ENCODE assay signal across 10 mouse cellular contexts in the genomic region with DNA sequence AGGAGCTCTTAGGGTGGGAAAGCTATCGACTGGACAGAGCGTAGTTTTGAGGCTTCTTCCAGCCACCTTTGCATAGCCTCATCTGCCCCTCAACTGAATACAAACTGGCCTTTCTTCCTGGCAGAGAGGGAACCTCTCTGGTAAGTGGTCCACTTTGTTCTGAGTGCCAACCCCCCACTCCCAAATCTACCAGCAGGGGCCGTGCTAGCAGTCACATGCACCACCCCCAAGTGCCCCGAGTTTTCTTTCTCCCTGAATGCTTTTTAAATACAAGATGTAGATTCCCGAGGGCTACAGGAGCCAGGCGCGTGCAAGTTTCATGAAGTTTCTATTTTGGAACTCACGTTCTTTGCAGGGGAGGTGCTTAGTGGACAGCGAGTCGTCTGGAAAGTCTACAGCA. TPM values are rescaled to one million over a fixed set of nuclear protein-coding genes. Genes with fewer than 3 reads are reported as not detected.
DNase-seq lines count a peak whose midpoint lies in the region; ATAC-seq lines count a peak whose summit lies in the region.
"Had no signal": no experiment of that assay in that cellular context is flagged by ENCODE, and none has a peak within 500 bp of the region (broad histone marks: within the 10 kb centered on the region; RNA-seq: fewer than 3 reads in every experiment).

No protein-coding gene starts in this region.

- intact Hi-C loops in heart, postnatal 14 days (cut with DNase I), result no loop called here

- H3K9me3 ChIP-seq in heart, embryonic 16.5 days (replicated peaks; ENCODE audit: control insufficient read depth, low read length), result no peaks in the 10 kb centered on the region
- H3K9me3 ChIP-seq in embryonic facial prominence, embryonic 10.5 days, result no peaks in the 10 kb centered on the region
- H3K9me3 ChIP-seq in hindbrain, embryonic 13.5 days, result no peaks in the 10 kb centered on the region
- H3K9me3 ChIP-seq in midbrain, embryonic 15.5 days, result no peaks in the 10 kb centered on the region

- H3K9ac ChIP-seq in heart, embryonic 16.5 days (ENCODE audit: low read length), result peak overlapping the region; percentile 57; the same call in 1 of the 2 replicates
- no peak overlapping the region for H3K9ac ChIP-seq in hindbrain, embryonic 13.5 days
- no peak overlapping the region for H3K9ac ChIP-seq in midbrain, embryonic 15.5 days

- no peak for ATAC-seq in heart, embryonic 16.5 days (replicated peaks; ENCODE audit: extremely low read depth, insufficient read depth, low FRiP score)
- no peak for ATAC-seq in hindbrain, embryonic 13.5 days (ENCODE audit: low FRiP score)
- ATAC-seq in midbrain, embryonic 15.5 days (replicated peaks), result no peak

- H3K36me3 ChIP-seq in heart, embryonic 16.5 days (ENCODE audit: control insufficient read depth, insufficient read depth), result no peaks in the 10 kb centered on the region
- no peaks in the 10 kb centered on the region for H3K36me3 ChIP-seq in embryonic facial prominence, embryonic 10.5 days (replicated peaks)
- no peaks in the 10 kb centered on the region for H3K36me3 ChIP-seq in hindbrain, embryonic 13.5 days
- H3K36me3 ChIP-seq in midbrain, embryonic 15.5 days (replicated peaks), result no peaks in the 10 kb centered on the region

- peak overlapping the region; percentile 45 for H3K27ac ChIP-seq in heart, embryonic 16.5 days (ENCODE audit: low read length)
- H3K27ac ChIP-seq in embryonic facial prominence, embryonic 10.5 days (replicated peaks), result no peak overlapping the region
- no peak overlapping the region for H3K27ac ChIP-seq in hindbrain, embryonic 13.5 days
- H3K27ac ChIP-seq in midbrain, embryonic 15.5 days, result no peak overlapping the region

- H3K4me3 ChIP-seq in heart, embryonic 16.5 days (ENCODE audit: low read length), result peak overlapping the region; percentile 38
- peak overlapping the region; percentile 32; the same call in 1 of the 2 replicates for H3K4me3 ChIP-seq in embryonic facial prominence, embryonic 10.5 days
- no peak overlapping the region for H3K4me3 ChIP-seq in hindbrain, embryonic 13.5 days
- no peak overlapping the region for H3K4me3 ChIP-seq in midbrain, embryonic 15.5 days

- no peaks in the 10 kb centered on the region; the same call in 1 of the 2 replicates for H3K27me3 ChIP-seq in heart, embryonic 16.5 days (ENCODE audit: control insufficient read depth, insufficient read depth, low read length)
- H3K27me3 ChIP-seq in embryonic facial prominence, embryonic 10.5 days (replicated peaks; ENCODE audit: low read depth, poor library complexity, severe bottlenecking), result peaks cover 12% of the 10 kb centered on the region; the same call in 1 of the 2 replicates
- H3K27me3 ChIP-seq in hindbrain, embryonic 13.5 days, result peaks cover 32% of the 10 kb centered on the region; the same call in 1 of the 2 replicates
- H3K27me3 ChIP-seq in midbrain, embryonic 15.5 days (replicated peaks), result peaks cover 3% of the 10 kb centered on the region; the same call in 1 of the 2 replicates

- 11% methylated on average over 10 of the region's 10 CpGs for WGBS in heart, embryonic 16.5 days
- 17% methylated on average over 10 of the region's 10 CpGs for WGBS in embryonic facial prominence, embryonic 10.5 days
- WGBS in hindbrain, embryonic 13.5 days, result 24% methylated on average over 10 of the region's 10 CpGs
- WGBS in midbrain, embryonic 15.5 days, result 19% methylated on average over 10 of the region's 10 CpGs

- H3K4me1 ChIP-seq in heart, embryonic 16.5 days (ENCODE audit: control insufficient read depth, insufficient read depth, low read length), result peaks cover 13% of the 10 kb centered on the region
- peaks cover 22% of the 10 kb centered on the region for H3K4me1 ChIP-seq in embryonic facial prominence, embryonic 10.5 days
- peaks cover 6% of the 10 kb centered on the region for H3K4me1 ChIP-seq in hindbrain, embryonic 13.5 days (replicated peaks)
- 0 out of 2 replicates have a peak, but pooled peaks cover 1% of the 10 kb centered on the region for H3K4me1 ChIP-seq in midbrain, embryonic 15.5 days

- no peak for DNase-seq in heart, postnatal 14 days
- DNase-seq in embryonic facial prominence, embryonic 10.5 days (ENCODE audit: low spot score), result peak; percentile 47
- no peak for DNase-seq in cerebellum, postnatal 25 days
- DNase-seq in gastrocnemius, postnatal 10 days, result no peak
- no peak for DNase-seq in adrenal gland, postnatal 10 days
- DNase-seq: cerebellum, postnatal 14 days; thymus, adult 2 months had no signal

- H3K4me2 ChIP-seq in heart, embryonic 16.5 days (ENCODE audit: low read depth, low read length), result peak overlapping the region; percentile 61
- H3K4me2 ChIP-seq in hindbrain, embryonic 13.5 days, result peak overlapping the region; percentile 35
- H3K4me2 ChIP-seq in midbrain, embryonic 15.5 days, result peak overlapping the region; percentile 19

RNA-seq across cellular contexts. Expression of gene Rcn1, which starts 33.8 kb away (rescaled TPM):
- 122 and 123 TPM in 2 replicates for polyA plus RNA-seq in heart, embryonic 16.5 days (2015; fragmentation: Nextera tagmentation; extraction: Ambion mirVana)
- 10 to 100 TPM; 30.7 to 31.0 TPM for total RNA-seq in heart, postnatal 14 days (2021)
- 114 and 116 TPM in 2 replicates for polyA plus RNA-seq in embryonic facial prominence, embryonic 10.5 days (2016; fragmentation: Nextera tagmentation; extraction: Ambion mirVana)
- 72.3 and 76.3 TPM in 2 replicates for polyA plus RNA-seq in hindbrain, embryonic 13.5 days (2015; fragmentation: Nextera tagmentation; extraction: Ambion mirVana)
- polyA plus RNA-seq in midbrain, embryonic 15.5 days (2015; fragmentation: Nextera tagmentation; extraction: Ambion mirVana), result 54.3 and 57.5 TPM in 2 replicates
- total RNA-seq in gastrocnemius, postnatal 10 days (2021), result 10 to 100 TPM; 43.1 to 56.8 TPM
- 10 to 100 TPM; 63.7 to 86.3 TPM for total RNA-seq in adrenal gland, postnatal 10 days (2021)

Comparison
In these comparisons a context has a peak if more than half of its experiments do, and no peak if none do; other contexts are left out.
1. H3K4me3 ChIP-seq: peak in heart, embryonic 16.5 days (single experiment) and embryonic facial prominence, embryonic 10.5 days (single experiment); none in hindbrain, embryonic 13.5 days (single experiment) and midbrain, embryonic 15.5 days (single experiment).
2. Peak in every context shown above with its lines, with median percentiles within 50 percentile points of each other: H3K4me2 ChIP-seq.